Mouse (Mus musculus): ENCODE results near the gene Ppard. TPM values are rescaled to one million over a fixed set of nuclear protein-coding genes. Genes with fewer than 3 reads are reported as not detected.
"Not testable (repeated sequence)": the region's sequence is repeated elsewhere in the genome, so short reads cannot be mapped to it uniquely, and the experiment has no call there.

Gene Ppard
- polyA plus RNA-seq, 1 experiment from 2014 or later, result 2.9 TPM

- H3K36me3 ChIP-seq (ENCODE audit: control insufficient read depth, insufficient read depth, low read length), result peaks cover 53% of the 10 kb centered on the region
- WGBS, result 88% methylated on average over 8 of the region's 8 CpGs
- DNase-seq (ENCODE audit: low spot score) (no peak), ATAC-seq (ENCODE audit: low read depth) (no peak)
- H3K27ac ChIP-seq (replicated peaks; ENCODE audit: low read depth, low read length), result no peak overlapping the region
- H3K9me3 ChIP-seq (ENCODE audit: control insufficient read depth, low read length), result no peaks in the 10 kb centered on the region
- peaks cover 8% of the 10 kb centered on the region for H3K4me1 ChIP-seq (ENCODE audit: control insufficient read depth, insufficient read depth, low read length)
- H3K9ac ChIP-seq (ENCODE audit: low read depth, low read length), result no peak overlapping the region
- H3K4me2 ChIP-seq (ENCODE audit: low read depth, low read length), result no peak overlapping the region
- no peak overlapping the region for H3K4me3 ChIP-seq (ENCODE audit: low read depth, low read length)
- H3K27me3 ChIP-seq (replicated peaks; ENCODE audit: control insufficient read depth, insufficient read depth, low read length), result no peaks in the 10 kb centered on the region
Measured at GRCm38 (mm10) chr17:28323786-28324185, 91.3 kb downstream of the Ppard start.

DNA sequence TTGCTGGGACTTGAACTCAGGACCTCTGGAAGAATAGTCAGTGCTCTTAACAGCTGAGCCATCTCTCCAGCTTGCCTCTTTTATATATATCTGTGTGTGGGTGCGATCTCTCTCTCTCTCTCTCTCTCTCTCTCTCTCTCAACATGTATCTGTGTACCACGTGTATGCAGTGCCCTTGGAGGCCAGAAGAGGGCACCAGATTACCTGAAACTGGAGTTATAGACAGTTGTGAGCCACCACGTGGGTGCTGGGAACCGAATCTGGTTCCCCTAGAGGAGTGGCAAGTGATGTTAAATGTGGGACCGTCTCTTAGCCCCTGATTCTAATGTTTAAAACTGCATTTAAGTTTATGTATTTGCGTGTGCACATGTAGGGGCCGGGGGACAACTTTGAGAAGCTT lies 91.9 kb downstream of the Ppard start:
- peaks cover 53% of the 10 kb centered on the region for H3K36me3 ChIP-seq (ENCODE audit: control insufficient read depth, insufficient read depth, low read length)
- H3K9ac ChIP-seq (ENCODE audit: low read depth, low read length); DNase-seq (ENCODE audit: low spot score); H3K27ac ChIP-seq (replicated peaks; ENCODE audit: low read depth, low read length); H3K27me3 ChIP-seq (replicated peaks; ENCODE audit: control insufficient read depth, insufficient read depth, low read length); H3K4me1 ChIP-seq (ENCODE audit: control insufficient read depth, insufficient read depth, low read length); H3K4me3 ChIP-seq (ENCODE audit: low read depth, low read length); ATAC-seq (ENCODE audit: low read depth); H3K4me2 ChIP-seq (ENCODE audit: low read depth, low read length); H3K9me3 ChIP-seq (ENCODE audit: control insufficient read depth, low read length): not testable (repeated sequence)
- 92% methylated on average over 7 of the region's 7 CpGs for WGBS

GRCm38 (mm10) chr17:28325751-28326150 lies 93.3 kb downstream of the Ppard start:
- Histone ChIP-seq H3K4me1 (ENCODE audit: control insufficient read depth, insufficient read depth, low read length) (peaks cover 16% of the 10 kb centered on the region), H3K27ac (replicated peaks; ENCODE audit: low read depth, low read length) (no peak overlapping the region), H3K9me3 (ENCODE audit: control insufficient read depth, low read length) (no peaks in the 10 kb centered on the region), H3K4me3 (ENCODE audit: low read depth, low read length) (no peak overlapping the region), H3K9ac (ENCODE audit: low read depth, low read length) (no peak overlapping the region), H3K27me3 (replicated peaks; ENCODE audit: control insufficient read depth, insufficient read depth, low read length) (no peaks in the 10 kb centered on the region), H3K4me2 (ENCODE audit: low read depth, low read length) (no peak overlapping the region), H3K36me3 (ENCODE audit: control insufficient read depth, insufficient read depth, low read length) (peaks cover 57% of the 10 kb centered on the region)
- ATAC-seq (ENCODE audit: low read depth) (no peak), DNase-seq (ENCODE audit: low spot score) (no peak)
- 85% methylated on average over 5 of the region's 8 CpGs for WGBS

DNA sequence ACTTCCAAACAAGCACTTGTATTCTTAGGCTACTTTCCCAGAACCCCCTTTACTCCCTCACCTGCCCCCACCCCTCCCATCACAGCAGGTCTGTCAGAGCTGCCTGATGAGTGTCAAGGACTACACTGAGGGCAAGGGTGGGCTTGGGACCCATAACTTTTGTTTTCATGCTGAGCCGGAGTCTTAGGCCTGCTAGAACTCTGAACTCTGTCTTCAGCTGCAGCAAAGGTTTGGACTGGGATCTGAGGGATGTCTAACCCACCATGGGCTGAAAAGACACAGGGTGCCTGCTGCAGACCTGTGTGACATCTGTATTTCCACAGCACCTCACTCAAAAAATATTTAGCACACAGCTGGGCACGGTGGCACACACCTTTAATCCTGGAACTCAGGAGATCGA lies 94.5 kb downstream of the Ppard start:
- H3K4me3 ChIP-seq (ENCODE audit: low read depth, low read length), result no peak overlapping the region
- WGBS, result 56% methylated on average over 3 of the region's 3 CpGs
- H3K9ac ChIP-seq (ENCODE audit: low read depth, low read length), result peak overlapping the region; percentile 98; the same call in 1 of the 2 replicates
- peaks cover 16% of the 10 kb centered on the region for H3K4me1 ChIP-seq (ENCODE audit: control insufficient read depth, insufficient read depth, low read length)
- no peak overlapping the region for H3K4me2 ChIP-seq (ENCODE audit: low read depth, low read length)
- no peak for DNase-seq (ENCODE audit: low spot score)
- peaks cover 58% of the 10 kb centered on the region for H3K36me3 ChIP-seq (ENCODE audit: control insufficient read depth, insufficient read depth, low read length)
- H3K27ac ChIP-seq (replicated peaks; ENCODE audit: low read depth, low read length), result no peak overlapping the region; the same call in 1 of the 2 replicates
- no peaks in the 10 kb centered on the region for H3K9me3 ChIP-seq (ENCODE audit: control insufficient read depth, low read length)
- no peak for ATAC-seq (ENCODE audit: low read depth)
- no peaks in the 10 kb centered on the region for H3K27me3 ChIP-seq (replicated peaks; ENCODE audit: control insufficient read depth, insufficient read depth, low read length)

- 4% methylated on average over 22 of the region's 22 CpGs for WGBS
- Histone ChIP-seq H3K9ac (ENCODE audit: low read depth, low read length) (peak overlapping the region; percentile 98), H3K4me3 (ENCODE audit: low read depth, low read length) (peak overlapping the region; percentile 85), H3K4me1 (ENCODE audit: control insufficient read depth, insufficient read depth, low read length) (peaks cover 16% of the 10 kb centered on the region), H3K36me3 (ENCODE audit: control insufficient read depth, insufficient read depth, low read length) (peaks cover 58% of the 10 kb centered on the region), H3K27me3 (replicated peaks; ENCODE audit: control insufficient read depth, insufficient read depth, low read length) (no peaks in the 10 kb centered on the region), H3K4me2 (ENCODE audit: low read depth, low read length) (peak overlapping the region; percentile 85), H3K27ac (replicated peaks; ENCODE audit: low read depth, low read length) (peak overlapping the region; percentile 98), H3K9me3 (ENCODE audit: control insufficient read depth, low read length) (no peaks in the 10 kb centered on the region)
- DNase-seq (ENCODE audit: low spot score), result no peak
- peak; percentile 38 for ATAC-seq (ENCODE audit: low read depth)
Measured at GRCm38 (mm10) chr17:28327673-28328325, 95.3 kb downstream of the Ppard start.

GRCm38 (mm10) chr17:28328366-28328928 lies 95.9 kb downstream of the Ppard start, which contains the start of gene Rpl10a:
Gene Rpl10a (plus strand): TSS chr17:28328471.
- WGBS, result 0% methylated on average over 20 of the region's 67 CpGs
- Histone ChIP-seq H3K4me1 (ENCODE audit: control insufficient read depth, insufficient read depth, low read length) (peaks cover 20% of the 10 kb centered on the region), H3K4me2 (ENCODE audit: low read depth, low read length) (peak within 1 kb of the TSS; percentile 85), H3K9ac (ENCODE audit: low read depth, low read length) (peak within 1 kb of the TSS; percentile 98), H3K27me3 (replicated peaks; ENCODE audit: control insufficient read depth, insufficient read depth, low read length) (no peaks in the 10 kb centered on the region), H3K27ac (replicated peaks; ENCODE audit: low read depth, low read length) (peak within 1 kb of the TSS; percentile 98), H3K9me3 (ENCODE audit: control insufficient read depth, low read length) (no peaks in the 10 kb centered on the region), H3K4me3 (ENCODE audit: low read depth, low read length) (peak within 1 kb of the TSS; percentile 85), H3K36me3 (ENCODE audit: control insufficient read depth, insufficient read depth, low read length) (peaks cover 63% of the 10 kb centered on the region)
- DNase-seq (ENCODE audit: low spot score), result peak; percentile 97
- peak; percentile 91 for ATAC-seq (ENCODE audit: low read depth)

GRCm38 (mm10) chr17:28328946-28329345 lies 96.4 kb downstream of the Ppard start:
- Histone ChIP-seq H3K4me2 (ENCODE audit: low read depth, low read length) (peak overlapping the region; percentile 85), H3K27ac (replicated peaks; ENCODE audit: low read depth, low read length) (peak overlapping the region; percentile 98), H3K4me1 (ENCODE audit: control insufficient read depth, insufficient read depth, low read length) (peaks cover 25% of the 10 kb centered on the region), H3K27me3 (replicated peaks; ENCODE audit: control insufficient read depth, insufficient read depth, low read length) (no peaks in the 10 kb centered on the region), H3K9ac (ENCODE audit: low read depth, low read length) (peak overlapping the region; percentile 98), H3K4me3 (ENCODE audit: low read depth, low read length) (peak overlapping the region; percentile 85), H3K36me3 (ENCODE audit: control insufficient read depth, insufficient read depth, low read length) (peaks cover 64% of the 10 kb centered on the region), H3K9me3 (ENCODE audit: control insufficient read depth, low read length) (no peaks in the 10 kb centered on the region)
- WGBS, result 0% methylated on average over 16 of the region's 25 CpGs
- DNase-seq (ENCODE audit: low spot score) (no peak), ATAC-seq (ENCODE audit: low read depth) (no peak; the same call in 1 of the 2 replicates)

DNA sequence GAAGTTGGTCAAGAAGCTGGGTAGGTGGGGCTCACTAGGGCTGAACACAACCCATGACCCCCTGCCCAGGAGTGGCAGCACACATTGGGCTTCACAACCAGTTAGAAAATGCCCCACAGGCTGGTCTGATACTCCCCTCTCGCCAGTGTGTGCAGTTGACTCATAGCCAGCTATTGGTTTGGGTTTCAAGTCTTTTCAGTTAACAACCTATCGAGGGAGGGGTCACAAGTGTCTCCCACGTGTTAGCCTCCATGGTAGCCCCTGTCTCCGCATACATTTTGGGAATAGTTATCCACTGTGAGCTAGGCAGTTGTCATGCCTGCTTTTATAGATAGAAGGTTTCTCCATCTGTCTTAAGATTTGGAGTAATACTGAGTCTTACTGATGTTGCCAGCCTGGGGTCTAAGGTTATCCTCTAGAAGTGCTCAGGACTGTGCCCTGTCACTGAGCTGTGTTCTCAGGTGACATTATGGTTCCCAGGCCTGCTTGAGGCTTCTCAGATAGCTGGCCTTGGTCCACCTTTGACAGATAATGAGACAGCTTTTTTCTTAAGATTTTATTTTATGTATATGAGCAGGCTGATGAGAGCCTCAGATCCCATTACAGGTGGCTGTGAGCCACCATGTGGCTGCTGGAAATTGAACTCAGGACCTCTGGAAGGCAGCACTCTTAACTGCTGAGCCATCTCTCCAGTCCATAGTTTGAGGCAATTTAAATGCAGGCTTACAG lies 97.2 kb downstream of the Ppard start:
- Histone ChIP-seq H3K27me3 (replicated peaks; ENCODE audit: control insufficient read depth, insufficient read depth, low read length) (no peaks in the 10 kb centered on the region), H3K36me3 (ENCODE audit: control insufficient read depth, insufficient read depth, low read length) (peaks cover 64% of the 10 kb centered on the region), H3K4me3 (ENCODE audit: low read depth, low read length) (peak overlapping the region; percentile 85), H3K4me2 (ENCODE audit: low read depth, low read length) (peak overlapping the region; percentile 85), H3K9me3 (ENCODE audit: control insufficient read depth, low read length) (no peaks in the 10 kb centered on the region), H3K27ac (replicated peaks; ENCODE audit: low read depth, low read length) (peak overlapping the region; percentile 98), H3K4me1 (ENCODE audit: control insufficient read depth, insufficient read depth, low read length) (peaks cover 26% of the 10 kb centered on the region), H3K9ac (ENCODE audit: low read depth, low read length) (peak overlapping the region; percentile 98)
- DNase-seq (ENCODE audit: low spot score), result no peak
- WGBS, result 4% methylated on average over 4 of the region's 4 CpGs
- ATAC-seq (ENCODE audit: low read depth), result no peak

Measured in embryonic facial prominence, embryonic 14.5 days (tissue).